Mouse (Mus musculus): Measurements from ENCODE around the gene Magi3.

Gene Magi3

GRCm38 (mm10) chr3:104059001-104059622 is 161.1 kb downstream of the Magi3 start:
- intact Hi-C loops (cut with DNase I): no loop called here

- intact Hi-C loops (cut with DNase I): no loop called here
These were observed 187.4 kb downstream of the Magi3 start for GRCm38 (mm10) chr3:104032747-104033146.

- intact Hi-C loops (cut with DNase I): no loop called here
These were observed 188.1 kb downstream of the Magi3 start for GRCm38 (mm10) chr3:104032086-104032485.

GRCm38 (mm10) chr3:104026938-104027337 is 193.2 kb downstream of the Magi3 start:
- intact Hi-C loops (cut with DNase I): no loop called here

GRCm38 (mm10) chr3:104020101-104020500 is 200.1 kb downstream of the Magi3 start:
- intact Hi-C loops (cut with DNase I): no loop called here

- intact Hi-C loops (cut with DNase I): loop anchor here (5.0 kb wide), 1 partner anchor 423 kb away; no protein-coding TSS in a partner anchor
These were observed 200.7 kb downstream of the Magi3 start for GRCm38 (mm10) chr3:104019453-104019852.

- intact Hi-C loops (cut with DNase I): loop anchor here (5.0 kb wide), 1 partner anchor 424 kb away; no protein-coding TSS in a partner anchor
These were observed 202.2 kb downstream of the Magi3 start for GRCm38 (mm10) chr3:104017931-104018330.

- intact Hi-C loops (cut with DNase I): no loop called here
These were observed 208.2 kb downstream of the Magi3 start for GRCm38 (mm10) chr3:104011972-104012371.

- intact Hi-C loops (cut with DNase I): no loop called here
These were observed 210.1 kb downstream of the Magi3 start for GRCm38 (mm10) chr3:104009924-104010662.

GRCm38 (mm10) chr3:104007479-104007878 is 212.7 kb downstream of the Magi3 start:
- intact Hi-C loops (cut with DNase I): no loop called here

GRCm38 (mm10) chr3:104006896-104007466 is 213.2 kb downstream of the Magi3 start:
- intact Hi-C loops (cut with DNase I): no loop called here

- intact Hi-C loops (cut with DNase I): no loop called here
These were observed 221.4 kb downstream of the Magi3 start for GRCm38 (mm10) chr3:103998724-103999123.

- intact Hi-C loops (cut with DNase I): no loop called here
These were observed 228.9 kb downstream of the Magi3 start for GRCm38 (mm10) chr3:103991271-103991670.

- intact Hi-C loops (cut with DNase I): no loop called here
These were observed 230.8 kb downstream of the Magi3 start for GRCm38 (mm10) chr3:103989352-103989751.

GRCm38 (mm10) chr3:103987831-103988432 is 232.2 kb downstream of the Magi3 start:
- intact Hi-C loops (cut with DNase I): no loop called here

- intact Hi-C loops (cut with DNase I): no loop called here
These were observed 235.0 kb downstream of the Magi3 start for GRCm38 (mm10) chr3:103985194-103985593.

GRCm38 (mm10) chr3:103984556-103984955 is 235.6 kb downstream of the Magi3 start:
- intact Hi-C loops (cut with DNase I): no loop called here

- intact Hi-C loops (cut with DNase I): no loop called here
These were observed 249.0 kb downstream of the Magi3 start for GRCm38 (mm10) chr3:103971157-103971556.

GRCm38 (mm10) chr3:103968701-103969100 is 251.5 kb downstream of the Magi3 start:
- intact Hi-C loops (cut with DNase I): loop anchor here (5.0 kb wide), 2 partner anchors 56 to 474 kb away; partner anchors contain the start of gene Rsbn1

GRCm38 (mm10) chr3:103967861-103968691 is 252.1 kb downstream of the Magi3 start, which contains the start of gene Phtf1:
TSS of gene Phtf1 (plus strand) at chr3:103968110.
- intact Hi-C loops (cut with DNase I): loop anchor here (5.0 kb wide), 2 partner anchors 56 to 474 kb away; partner anchors contain the start of gene Rsbn1

GRCm38 (mm10) chr3:103967231-103967630 is 252.9 kb downstream of the Magi3 start:
- intact Hi-C loops (cut with DNase I): loop anchor here (5.0 kb wide), 2 partner anchors 55 to 475 kb away; partner anchors contain the start of gene Rsbn1
